Mouse (Mus musculus) C2C12 (cell line): ENCODE results near the gene Scn2b.

Experiments
- CTCF ChIP-seq: IDR thresholded peaks from one replicate; pipeline ENCODE4 v1.5.1; 2011; ENCODE audit not compliant: control insufficient read depth, insufficient read depth, insufficient read length
- FOSL1 ChIP-seq: IDR thresholded peaks from one replicate; pipeline ENCODE4 v1.8.0; 2011; ENCODE audit warnings: mild to moderate bottlenecking, low read length; ENCODE audit not compliant: poor library complexity, insufficient read depth, severe bottlenecking

- TF ChIP-seq CTCF: no peak
- TF ChIP-seq FOSL1: no peak
Observed at GRCm38 (mm10) chr9:45126941-45127340, 9.4 kb downstream of the Scn2b start.
